Mouse (Mus musculus): ENCODE measurements around the gene Chmp1a. TPM values are rescaled to one million over a fixed set of nuclear protein-coding genes. Genes with fewer than 3 reads are reported as not detected.
"Not testable (repeated sequence)": the region's sequence is repeated elsewhere in the genome, so short reads cannot be mapped to it uniquely, and the experiment has no call there.

The Chmp1a gene
- polyA plus RNA-seq, 1 experiment from 2014 or later, result 151 TPM

GRCm38 (mm10) chr8:123232553-123232952 lies 20.0 kb upstream of the Chmp1a start:
- DNase-seq (ENCODE audit: low spot score), result no peak

- no peak for DNase-seq (ENCODE audit: low spot score)
Measured at GRCm38 (mm10) chr8:123231742-123232141, 19.2 kb upstream of the Chmp1a start.

DNA sequence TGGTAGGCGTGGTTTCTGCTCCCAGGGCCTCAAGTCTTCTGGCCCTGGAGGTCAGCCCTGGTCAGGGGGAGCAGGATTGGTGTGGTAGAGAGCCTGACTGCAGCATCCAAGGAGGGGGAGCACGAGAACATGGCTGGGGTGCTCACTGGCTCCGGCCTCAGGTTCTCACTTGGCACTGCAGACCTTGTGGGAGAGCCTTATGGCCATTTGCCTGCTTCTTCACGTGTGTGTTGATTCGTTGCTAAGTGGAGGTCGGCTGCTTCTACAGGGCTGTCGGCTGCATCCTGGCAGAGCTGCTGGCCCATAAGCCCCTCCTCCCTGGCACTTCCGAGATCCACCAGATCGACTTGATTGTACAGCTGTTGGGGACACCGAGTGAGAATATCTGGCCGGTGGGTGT lies 17.8 kb upstream of the Chmp1a start:
- not testable (repeated sequence) for DNase-seq (ENCODE audit: low spot score)

GRCm38 (mm10) chr8:123228416-123228815 lies 15.9 kb upstream of the Chmp1a start:
- DNase-seq (ENCODE audit: low spot score), result no peak

GRCm38 (mm10) chr8:123224278-123225266 lies 12.0 kb upstream of the Chmp1a start, which contains the start of gene Cdk10:
Cdk10 (plus strand) TSS chr8:123224842.
- peak; percentile 87 for DNase-seq (ENCODE audit: low spot score)

- DNase-seq (ENCODE audit: low spot score), result no peak
Measured at GRCm38 (mm10) chr8:123220917-123221316, 8.4 kb upstream of the Chmp1a start.

DNA sequence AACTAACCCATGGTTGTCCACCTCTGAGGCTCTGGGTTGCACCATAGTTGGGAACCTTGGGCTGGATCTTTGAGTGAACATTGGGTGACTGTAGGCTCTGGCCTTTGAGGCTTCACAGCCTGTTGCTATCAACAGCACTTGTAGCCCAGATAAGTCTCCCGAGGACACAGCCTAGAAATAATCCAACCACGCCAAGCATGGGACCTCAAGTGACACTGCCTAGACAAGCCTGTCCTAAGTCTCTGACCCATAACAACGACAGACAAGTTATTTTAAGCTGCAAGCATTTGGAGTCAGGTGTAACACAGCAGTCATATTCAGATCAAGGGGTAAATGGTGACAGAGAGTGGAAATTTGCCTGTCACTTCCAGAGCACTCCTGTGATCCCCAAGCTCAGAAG lies 2.9 kb upstream of the Chmp1a start:
- DNase-seq (ENCODE audit: low spot score), result no peak

DNA sequence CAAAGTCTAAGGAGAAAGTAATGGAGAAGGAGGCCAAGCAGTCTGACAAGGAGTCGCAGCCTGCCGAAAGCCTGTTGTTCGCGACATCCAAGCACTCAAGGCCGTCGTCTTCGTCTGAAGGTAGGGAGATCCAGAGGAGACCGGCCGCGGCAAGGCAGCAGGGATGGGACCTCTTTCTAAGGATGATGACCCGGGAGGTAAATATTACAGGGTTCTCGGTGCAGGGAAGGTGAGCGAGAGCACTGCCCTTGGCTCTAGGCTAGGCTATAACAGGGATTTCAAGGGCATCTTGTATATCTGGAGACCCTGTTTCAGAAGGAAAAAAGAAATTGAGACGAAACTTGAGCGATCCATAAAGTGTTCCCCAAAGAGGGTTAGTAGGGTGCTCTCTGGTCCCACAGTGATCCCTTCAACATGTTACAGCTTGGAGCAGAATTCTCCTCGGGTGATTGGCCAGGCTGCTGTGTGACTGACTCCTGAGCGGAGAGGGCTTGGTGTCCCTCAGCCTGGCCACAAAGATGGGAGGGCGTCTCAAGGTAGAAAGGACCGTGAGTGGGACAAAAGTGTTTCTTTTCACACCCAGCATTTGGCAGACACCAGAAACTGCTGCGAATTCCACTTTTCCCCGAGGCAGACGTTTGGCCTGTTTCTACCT lies 682 bp upstream of the Chmp1a start:
- no peak for DNase-seq (ENCODE audit: low spot score)

DNA sequence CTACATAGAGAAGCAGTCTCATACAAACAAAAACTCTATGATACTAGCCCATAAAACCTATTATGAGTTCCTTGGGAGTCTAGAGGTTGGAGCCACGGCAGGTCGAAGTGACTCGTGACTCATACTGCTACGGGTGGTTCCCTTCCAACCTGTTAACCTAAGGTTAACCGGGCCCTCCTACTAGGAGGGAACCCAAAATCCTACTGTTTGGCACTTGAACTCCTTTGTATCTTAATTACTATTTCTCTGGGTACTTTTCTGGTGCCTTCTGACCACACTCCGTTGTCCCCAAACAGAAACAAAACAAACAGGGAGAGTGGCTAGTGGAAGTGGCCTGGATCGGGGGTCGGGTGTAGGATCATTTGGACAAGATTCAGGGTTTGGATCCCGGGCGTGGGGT lies 687 bp downstream of the Chmp1a start:
- no peak for DNase-seq (ENCODE audit: low spot score)

- peak; percentile 9 for DNase-seq (ENCODE audit: low spot score)
Measured at GRCm38 (mm10) chr8:123203571-123203970, 9.0 kb downstream of the Chmp1a start.

DNA sequence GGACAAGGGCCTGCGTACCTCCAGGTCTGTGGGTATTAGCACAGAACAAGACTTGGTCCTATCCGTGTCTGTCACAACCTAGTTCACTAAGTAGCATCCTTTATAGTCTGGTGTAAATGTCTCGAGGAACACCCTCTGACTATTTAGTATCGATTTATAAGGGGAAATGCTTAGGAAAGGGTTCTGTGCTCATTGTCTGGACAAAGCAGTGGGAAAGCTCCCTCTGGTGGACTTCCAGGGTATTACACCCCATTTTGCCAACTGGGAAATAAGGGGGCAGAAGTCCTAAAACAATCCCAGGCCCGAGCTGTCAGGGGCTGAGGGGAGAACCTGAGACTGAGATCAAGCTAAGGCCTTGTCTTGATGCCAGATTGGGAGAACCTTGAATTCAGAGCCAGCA lies 10.3 kb downstream of the Chmp1a start:
- peak; percentile 52 for DNase-seq (ENCODE audit: low spot score)

DNA sequence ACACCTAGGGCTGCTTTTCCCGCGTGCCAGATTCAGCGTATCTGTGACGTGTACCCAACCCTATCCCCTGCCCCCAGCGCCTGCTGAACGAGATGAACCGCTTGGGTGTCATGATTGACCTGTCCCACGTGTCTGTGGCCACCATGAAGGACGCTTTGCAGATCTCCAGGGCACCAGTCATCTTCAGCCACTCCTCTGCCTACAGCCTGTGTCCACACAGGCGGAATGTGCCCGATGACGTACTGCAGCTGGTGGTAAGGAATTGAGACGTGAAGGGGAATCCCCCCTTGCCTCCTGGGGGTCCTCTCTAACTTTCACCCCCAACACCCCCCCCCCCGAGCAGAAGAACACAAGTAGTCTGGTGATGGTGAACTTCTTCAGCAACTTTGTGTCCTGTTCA lies 12.7 kb downstream of the Chmp1a start:
- DNase-seq (ENCODE audit: low spot score), result no peak

GRCm38 (mm10) chr8:123197016-123197415 lies 15.5 kb downstream of the Chmp1a start:
- not testable (repeated sequence) for DNase-seq (ENCODE audit: low spot score)

DNA sequence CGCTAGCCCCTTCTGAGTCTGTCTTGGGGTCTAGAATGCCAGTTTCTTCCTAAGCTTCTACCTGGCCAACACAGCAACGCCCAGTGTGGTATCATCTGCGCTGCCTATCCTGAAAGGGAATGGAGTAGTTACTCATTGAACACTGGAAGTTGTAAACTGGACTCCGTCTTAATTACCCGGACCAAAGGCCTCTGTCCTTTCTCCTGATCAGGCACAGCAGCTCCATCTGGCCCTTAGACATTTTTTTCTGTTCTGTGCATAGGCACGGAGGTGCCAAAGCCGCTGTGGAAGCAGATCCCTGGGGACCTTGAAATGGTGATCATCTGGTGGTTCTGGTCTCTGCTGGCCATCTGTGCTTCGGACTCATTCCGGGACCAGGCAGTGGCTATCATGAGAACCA lies 18.8 kb downstream of the Chmp1a start:
- no peak for DNase-seq (ENCODE audit: low spot score)

- no peak for DNase-seq (ENCODE audit: low spot score)
Measured at GRCm38 (mm10) chr8:123191908-123192307, 20.7 kb downstream of the Chmp1a start.

- DNase-seq (ENCODE audit: low spot score), result peak; percentile 54
Measured at GRCm38 (mm10) chr8:123190678-123191077, 21.9 kb downstream of the Chmp1a start.

GRCm38 (mm10) chr8:123188841-123189240 lies 23.7 kb downstream of the Chmp1a start:
- DNase-seq (ENCODE audit: low spot score), result no peak

- no peak for DNase-seq (ENCODE audit: low spot score)
Measured at GRCm38 (mm10) chr8:123188006-123188405, 24.6 kb downstream of the Chmp1a start.

- no peak for DNase-seq (ENCODE audit: low spot score)
Measured at GRCm38 (mm10) chr8:123185566-123186409, 26.8 kb downstream of the Chmp1a start, which contains the start of gene Dpep1. Dpep1 (plus strand) TSS chr8:123186242.

DNA sequence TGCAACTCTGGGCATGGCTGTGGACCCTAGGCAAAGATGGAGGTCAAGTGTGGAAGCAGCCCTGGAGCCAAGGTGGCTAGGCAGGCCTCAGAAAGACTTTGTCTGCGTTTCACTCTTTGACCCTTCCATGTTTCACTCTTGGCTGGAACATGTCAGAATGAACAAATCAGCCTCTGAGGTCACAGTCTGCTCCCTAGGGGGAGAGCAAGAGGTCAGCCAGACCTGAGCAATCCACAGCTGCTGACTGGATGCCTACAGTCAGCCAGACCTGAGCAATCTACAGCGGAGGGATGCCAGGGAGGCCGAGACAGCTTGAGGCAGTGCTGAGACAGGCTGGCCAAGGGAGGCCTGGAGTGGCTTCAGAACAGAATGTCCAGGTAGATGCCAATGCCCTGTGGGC lies 31.2 kb downstream of the Chmp1a start:
- no peak for DNase-seq (ENCODE audit: low spot score)

DNA sequence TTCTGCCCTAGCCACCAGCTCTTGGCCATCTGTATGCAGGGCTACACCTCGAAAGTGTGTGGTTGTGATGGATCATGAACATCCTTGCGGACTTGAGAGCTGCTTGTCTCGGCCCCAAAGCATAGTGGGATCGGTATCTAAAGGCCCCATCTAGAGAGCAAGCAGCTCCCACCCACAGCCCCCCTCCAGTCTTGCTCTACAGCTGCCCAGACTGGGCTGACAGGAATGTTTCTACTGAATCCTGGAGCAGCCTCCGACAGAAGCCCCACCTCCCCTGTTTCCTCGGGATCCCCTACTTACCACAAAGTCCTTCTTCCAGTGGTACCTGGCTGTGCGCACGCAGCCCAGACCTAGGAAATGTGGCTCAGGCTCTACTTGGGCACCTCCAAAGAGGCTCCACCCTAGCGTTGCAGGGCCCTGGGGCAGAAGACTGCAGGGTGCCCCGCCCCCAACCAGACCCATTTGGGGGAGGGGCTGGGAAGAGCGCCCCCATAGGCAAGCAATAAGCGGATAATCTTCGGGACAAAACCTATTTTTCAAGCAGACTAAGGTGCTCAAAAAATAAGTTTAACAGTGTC lies 54.6 kb downstream of the Chmp1a start, which contains the start of gene Sult5a1:
TSS of gene Sult5a1 (minus strand) at position 428 of the 578 bp plus-strand sequence.
- no peak for DNase-seq (ENCODE audit: low spot score)
